Mouse (Mus musculus): ENCODE results near the gene Donson. TPM values are rescaled to one million over a fixed set of nuclear protein-coding genes. Genes with fewer than 3 reads are reported as not detected.
A peak's percentile ranks its signal among the peaks of the same experiment; 100 is the strongest.

Donson gene
- total and polyA plus RNA-seq, 3 experiments: 51.9 to 63.9 (median 62.5) TPM

DNA sequence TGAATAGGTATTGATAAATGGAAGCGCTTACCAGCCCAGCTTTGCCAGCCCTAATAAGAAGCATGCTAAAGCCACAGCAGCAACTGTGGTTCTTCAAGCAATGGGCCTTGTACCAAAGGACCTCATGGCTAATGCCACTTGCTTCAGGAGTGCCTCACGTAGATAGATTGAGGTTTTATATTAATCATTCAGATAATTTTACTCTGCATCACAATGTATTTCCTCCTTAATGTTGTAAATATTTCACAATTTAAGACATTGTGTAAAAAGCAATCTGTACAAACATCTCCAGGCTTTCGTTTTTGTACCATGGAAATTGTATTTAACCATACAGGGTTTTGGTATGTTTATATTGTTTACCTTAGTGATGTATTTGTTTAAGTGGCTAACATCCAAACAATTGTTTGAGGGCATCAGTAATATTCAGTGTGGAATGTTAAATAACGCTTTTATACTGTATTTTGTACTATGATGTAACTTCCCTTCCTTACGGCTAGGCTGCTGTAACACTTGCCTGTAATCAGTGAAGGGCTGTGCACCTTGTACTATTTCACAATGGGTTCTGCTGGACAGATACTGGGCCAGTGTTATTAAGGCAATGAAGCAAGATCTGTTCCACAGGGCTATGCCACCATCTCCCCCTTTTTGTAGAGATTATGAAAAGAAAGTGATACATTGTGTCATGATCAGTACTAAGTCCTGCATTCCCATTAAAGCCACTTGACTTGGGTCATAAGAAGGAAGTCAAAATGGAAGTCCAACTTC lies 10.2 kb downstream of the Donson start:
- Histone ChIP-seq H3K36me3 (replicated peaks in 1 of 2; ENCODE audit: control insufficient read depth in 1 of 2, insufficient read depth in 1 of 2, low read length in 1 of 2) (peaks cover 72 to 98% of the 10 kb centered on the region in 2 experiments), H3K27ac (ENCODE audit: insufficient read depth, low read depth) (no peak overlapping the region)
- no peak for DNase-seq (ENCODE audit: extremely low read depth)

DNA sequence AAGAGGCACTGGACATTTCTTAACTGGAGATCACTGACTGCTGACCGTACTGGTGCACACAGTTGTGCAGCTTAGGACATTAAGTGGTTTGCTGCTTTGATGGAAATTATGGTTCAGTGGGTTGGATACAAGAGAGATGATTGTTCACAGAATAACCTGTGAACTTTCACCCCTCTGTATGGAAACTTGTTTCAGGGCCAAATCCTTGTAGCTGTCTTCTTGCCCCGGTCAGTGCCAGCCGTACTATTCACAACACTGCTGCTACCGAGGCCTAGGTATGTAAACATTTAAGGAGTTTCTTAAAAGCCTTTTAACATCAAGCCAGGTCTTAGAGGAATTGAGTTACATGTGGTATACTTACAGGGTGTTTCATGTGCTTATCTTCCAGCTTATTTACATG lies 14.1 kb downstream of the Donson start:
- no peak for DNase-seq (ENCODE audit: extremely low read depth)
- dilution Hi-C loops (cut with MboI; ENCODE audit: extremely low pct_ligation_motif_present, extremely low pct_unique_long_range_greater_than_20kb, low sequenced_read_pairs): no loop called here
- no peak overlapping the region for H3K4me3 ChIP-seq (replicated peaks in 1 of 3; ENCODE audit: low read depth in 2 of 3, low read length in 2 of 3, poor library complexity in 1 of 3)
- no peak overlapping the region for H3K9ac ChIP-seq (ENCODE audit: insufficient read depth, low read depth)
- peaks cover 24% of the 10 kb centered on the region for H3K79me2 ChIP-seq (replicated peaks; ENCODE audit: control insufficient read depth, extremely low read depth, insufficient read depth, poor library complexity, severe bottlenecking)
- no peaks in the 10 kb centered on the region for H3K4me1 ChIP-seq (ENCODE audit: control insufficient read depth in 1 of 2, insufficient read depth in 2 of 2)
- H3K36me3 ChIP-seq (replicated peaks in 1 of 2; ENCODE audit: control insufficient read depth in 1 of 2, insufficient read depth in 1 of 2, low read length in 1 of 2): peaks cover 74 to 100% of the 10 kb centered on the region in 2 experiments
- in situ Hi-C loops (cut with MboI; ENCODE audit: low pct_ligation_motif_present, low pct_unique_long_range_greater_than_20kb, low sequenced_read_pairs): no loop called here
- H3K27me3 ChIP-seq (replicated peaks): no peaks in the 10 kb centered on the region
- TF ChIP-seq ZMIZ1 (IDR thresholded peaks at IDR 0.05; ENCODE audit: low read depth, low read length) (0 out of 2 replicates have a peak, but pooled peaks have one; percentile 70), MYC (IDR thresholded peaks at IDR 0.05; ENCODE audit: low read depth, low read length) (no peak), POLR2A (IDR thresholded peaks at IDR 0.05; ENCODE audit: low read depth, low read length) (peak; percentile 12)
- H3K9me3 ChIP-seq (replicated peaks; ENCODE audit: low read length): no peaks in the 10 kb centered on the region
- H3K4me2 ChIP-seq (ENCODE audit: insufficient read depth, low read depth, poor library complexity, severe bottlenecking): no peak overlapping the region
- no peak overlapping the region for H3K27ac ChIP-seq (ENCODE audit: insufficient read depth, low read depth)

More for the DNA sequence above, 10.2 kb downstream of the Donson start:
- TF ChIP-seq CHD1 (IDR thresholded peaks at IDR 0.05; ENCODE audit: low read depth, low read length) (no peak), HCFC1 (IDR thresholded peaks at IDR 0.05; ENCODE audit: low read depth, low read length) (no peak), POLR2A (IDR thresholded peaks at IDR 0.05; ENCODE audit: low read depth, low read length) (peak; percentile 5), ETS1 (conservative IDR thresholded peaks at IDR 0.05; ENCODE audit: low read depth, low read length) (no peak), CTCF (conservative IDR thresholded peaks at IDR 0.05 in 1 of 2, IDR thresholded peaks at IDR 0.05 in 1 of 2; ENCODE audit: low read depth in 2 of 2, low read length in 2 of 2) (no peak), USF2 (conservative IDR thresholded peaks at IDR 0.05; ENCODE audit: low read depth, low read length) (no peak), MYC (IDR thresholded peaks at IDR 0.05; ENCODE audit: low read depth, low read length) (no peak), POLR2AphosphoS2 (IDR thresholded peaks at IDR 0.05; ENCODE audit: low read depth, low read length) (peak; percentile 74), ZMIZ1 (IDR thresholded peaks at IDR 0.05; ENCODE audit: low read depth, low read length) (no peak), PAX5 (IDR thresholded peaks at IDR 0.05; ENCODE audit: low read length) (no peak), MXI1 (IDR thresholded peaks at IDR 0.05; ENCODE audit: low read depth, low read length) (no peak), KAT2A (IDR thresholded peaks at IDR 0.05; ENCODE audit: insufficient replicate concordance, low read length) (no peak), TBP (conservative IDR thresholded peaks at IDR 0.05; ENCODE audit: low read depth, low read length) (no peak), NELFE (IDR thresholded peaks at IDR 0.05; ENCODE audit: low read depth, low read length) (no peak)
- Histone ChIP-seq H3K79me2 (replicated peaks; ENCODE audit: control insufficient read depth, extremely low read depth, insufficient read depth, poor library complexity, severe bottlenecking) (peaks cover 11% of the 10 kb centered on the region), H3K9me3 (replicated peaks; ENCODE audit: low read length) (no peaks in the 10 kb centered on the region), H3K9ac (ENCODE audit: insufficient read depth, low read depth) (no peak overlapping the region), H3K4me3 (replicated peaks in 1 of 3; ENCODE audit: low read depth in 2 of 3, low read length in 2 of 3, poor library complexity in 1 of 3) (no peak overlapping the region), H3K4me2 (ENCODE audit: insufficient read depth, low read depth, poor library complexity, severe bottlenecking) (no peak overlapping the region), H3K4me1 (ENCODE audit: control insufficient read depth in 1 of 2, insufficient read depth in 2 of 2) (no peaks in the 10 kb centered on the region), H3K27me3 (replicated peaks) (no peaks in the 10 kb centered on the region)
- in situ Hi-C loops (cut with MboI; ENCODE audit: low pct_ligation_motif_present, low pct_unique_long_range_greater_than_20kb, low sequenced_read_pairs): no loop called here
- dilution Hi-C loops (cut with MboI; ENCODE audit: extremely low pct_ligation_motif_present, extremely low pct_unique_long_range_greater_than_20kb, low sequenced_read_pairs): no loop called here

Measured in CH12.LX (cell line).